Mouse (Mus musculus): Measurements from ENCODE around the gene Aqp1.

Gene Aqp1

DNA sequence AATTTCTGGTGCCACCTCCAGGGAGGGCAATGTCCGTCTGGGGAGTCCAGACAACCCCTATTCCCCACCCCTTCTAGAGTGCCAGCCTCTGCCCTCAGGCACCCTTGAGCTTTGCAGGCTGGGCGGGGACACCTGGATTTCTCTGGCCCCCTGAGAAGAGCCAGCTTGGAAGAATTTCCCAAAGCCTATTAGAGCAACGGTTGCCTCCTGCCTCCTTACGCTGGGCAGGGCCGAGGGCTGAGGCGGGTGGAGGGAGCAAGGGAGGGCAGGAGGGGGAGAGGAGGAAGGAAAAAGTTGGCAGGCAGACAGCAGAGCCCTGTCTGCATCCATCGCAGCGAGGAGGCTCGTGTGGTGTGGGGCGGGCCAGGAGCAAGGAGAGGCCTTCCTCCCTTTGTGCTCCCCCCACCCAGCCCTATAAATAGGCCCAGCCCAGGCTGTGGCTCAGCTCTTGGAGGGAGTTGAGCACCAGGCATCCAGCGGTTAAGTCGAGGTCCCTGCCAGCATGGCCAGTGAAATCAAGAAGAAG lies at the start of gene Aqp1:
Gene Aqp1, plus strand, starts transcription at position 444 of the 526 bp plus-strand sequence.
- no peak for DNase-seq

DNA sequence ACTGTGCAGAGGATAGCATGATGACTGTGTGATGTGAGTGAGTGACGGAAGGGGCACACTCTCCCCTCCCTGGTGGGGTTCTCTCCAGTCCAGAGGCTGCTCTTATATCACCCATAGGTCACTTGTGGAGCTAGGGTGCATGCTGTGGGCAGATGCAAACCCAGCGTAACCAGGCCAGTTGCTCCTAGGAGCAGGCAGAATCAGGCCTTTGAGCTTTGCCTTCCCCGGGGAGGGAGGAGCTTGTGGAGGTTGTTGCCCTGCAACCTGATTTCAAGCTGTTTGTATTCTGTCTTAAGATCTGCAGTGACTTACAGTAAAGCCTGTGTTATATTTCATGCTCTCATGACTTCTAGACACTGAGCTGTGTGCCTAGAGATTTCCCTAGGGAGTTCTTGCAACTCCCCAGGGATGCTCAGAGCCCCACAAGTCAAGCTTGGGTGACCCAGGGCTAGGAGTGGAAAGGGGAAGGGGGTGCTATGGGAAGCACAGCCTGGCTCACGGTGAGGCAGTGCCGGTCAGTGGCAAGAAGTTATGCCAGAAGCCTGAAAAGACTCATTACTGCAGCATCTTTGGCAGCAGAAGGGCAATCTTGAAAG lies 48.1 kb upstream of the Aqp1 start:
- no peak for DNase-seq

DNA sequence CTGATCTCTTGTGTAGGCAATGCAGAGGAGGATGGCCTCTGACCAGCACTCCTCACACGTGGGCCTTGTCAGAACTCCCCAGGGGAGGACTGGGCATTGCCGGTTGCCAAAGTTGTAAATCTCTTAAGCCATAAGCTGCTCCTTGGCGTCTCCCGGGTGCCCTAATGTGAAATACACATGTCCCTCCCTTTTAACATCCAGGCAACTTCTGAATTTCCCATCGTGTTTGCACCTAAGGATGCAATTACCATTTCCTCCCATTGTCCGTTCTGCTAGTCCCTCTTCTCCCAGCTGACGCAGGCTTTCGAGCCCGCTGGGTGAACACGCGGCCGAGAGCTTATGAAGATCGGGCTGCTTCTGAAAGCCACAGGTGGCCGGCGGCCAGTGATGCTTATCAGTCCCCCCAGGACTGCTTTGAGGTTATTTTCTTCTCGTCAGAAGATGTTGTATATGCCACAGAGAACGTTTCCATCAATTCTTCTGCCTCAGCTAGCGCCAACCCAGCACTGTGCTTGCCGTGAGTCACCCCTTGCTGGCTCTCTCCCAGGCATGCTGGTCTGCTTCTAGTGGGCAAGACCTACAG lies 41.6 kb upstream of the Aqp1 start:
- DNase-seq: no peak

DNA sequence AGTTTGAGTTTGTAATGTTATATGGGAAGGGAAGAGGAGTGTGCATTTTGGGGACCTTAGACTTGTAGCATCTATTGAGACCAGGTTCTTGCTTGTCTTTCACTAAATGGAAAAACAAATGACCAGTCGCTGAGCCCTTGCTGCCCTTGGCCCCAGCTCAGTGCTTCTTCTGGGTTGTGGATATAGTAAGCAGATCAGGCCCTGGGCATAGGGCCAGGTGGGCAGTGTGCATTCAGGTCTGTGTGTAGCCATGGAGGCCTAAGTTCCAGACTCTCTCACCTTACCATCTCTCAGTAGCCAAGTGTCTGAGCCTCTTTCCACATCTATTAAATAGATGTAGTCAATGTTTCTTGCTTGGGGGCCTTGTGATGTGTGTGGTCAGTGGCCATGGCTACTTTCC lies 40.9 kb upstream of the Aqp1 start:
- no peak for DNase-seq

DNA sequence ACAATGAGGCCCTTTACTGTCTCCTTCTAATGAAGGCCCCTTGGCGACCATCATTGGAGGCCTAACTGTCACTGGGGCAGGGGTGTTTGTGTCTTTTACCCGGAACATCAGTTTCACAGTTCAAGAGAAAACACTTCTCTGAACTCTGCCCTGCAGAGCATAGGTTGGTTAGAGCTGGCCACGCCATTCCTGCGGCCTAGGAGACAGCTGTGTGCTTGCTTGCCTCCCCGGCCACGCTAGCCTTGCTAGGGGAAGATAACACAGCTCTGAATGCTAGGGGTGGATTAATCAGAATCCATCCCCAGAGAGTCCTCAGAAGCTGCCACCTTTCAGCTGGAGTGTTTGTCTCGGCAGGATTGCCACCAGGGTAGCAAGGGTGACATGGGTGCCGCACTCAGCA lies 36.8 kb upstream of the Aqp1 start:
- DNase-seq: no peak

DNA sequence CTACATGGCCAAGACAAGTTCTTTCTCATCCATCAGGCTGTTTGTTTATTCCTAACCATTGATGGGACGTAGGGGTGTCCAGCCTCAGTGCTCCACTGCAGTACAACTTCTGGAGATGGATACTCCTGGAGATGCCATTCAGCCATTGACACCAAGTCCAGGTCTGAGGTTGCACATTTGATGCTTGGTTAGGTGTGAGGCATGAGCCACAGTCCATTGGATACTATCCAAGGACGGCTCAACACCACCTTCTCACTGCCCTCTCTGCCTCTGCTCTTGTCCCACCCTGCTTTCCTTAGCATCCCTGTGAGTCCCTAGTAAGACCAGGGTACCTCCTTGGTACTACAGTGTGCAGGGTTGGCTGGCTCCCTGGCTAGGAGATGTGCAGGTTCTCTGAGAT lies 36.3 kb upstream of the Aqp1 start:
- DNase-seq: no peak

DNA sequence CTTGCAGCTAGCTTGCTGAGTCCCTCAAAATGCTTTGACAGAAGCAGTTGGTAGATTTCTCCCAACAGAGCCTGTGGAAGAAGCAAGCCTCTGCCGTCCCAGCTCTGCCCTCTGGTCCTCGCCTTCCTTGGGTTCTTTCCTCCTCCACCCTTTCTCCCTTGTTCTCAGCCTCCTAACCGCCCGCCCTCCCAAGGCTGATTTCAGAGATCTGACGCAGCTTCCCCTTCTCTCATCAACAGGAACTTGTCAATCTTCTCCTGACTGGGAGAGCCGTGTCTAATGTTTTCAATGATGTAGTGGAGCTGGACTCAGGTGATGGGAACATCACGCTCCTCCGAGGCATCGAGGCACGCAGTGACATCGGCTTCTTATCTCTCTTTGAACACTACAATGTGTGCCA lies 35.5 kb upstream of the Aqp1 start:
- DNase-seq: no peak

DNA sequence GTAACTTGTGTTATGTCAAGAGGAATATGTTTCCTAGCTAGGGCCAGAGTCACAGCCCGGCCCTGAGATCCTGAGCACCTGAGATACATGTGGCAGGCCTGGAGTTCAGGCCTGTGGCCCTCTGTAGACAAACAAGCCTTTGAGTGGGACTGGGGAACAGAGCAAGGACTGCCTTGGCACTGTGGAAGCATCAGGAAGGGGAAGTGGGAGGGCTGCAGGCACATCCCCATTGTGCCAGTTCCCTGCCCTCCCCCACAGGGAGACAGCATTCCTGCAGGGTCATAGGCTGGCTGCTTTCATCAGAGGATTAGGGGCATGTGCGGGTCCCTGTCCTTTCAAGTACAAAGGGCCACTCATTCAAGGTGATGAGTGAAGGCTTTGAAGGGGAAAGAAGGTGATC lies 26.1 kb upstream of the Aqp1 start:
- DNase-seq: no peak

DNA sequence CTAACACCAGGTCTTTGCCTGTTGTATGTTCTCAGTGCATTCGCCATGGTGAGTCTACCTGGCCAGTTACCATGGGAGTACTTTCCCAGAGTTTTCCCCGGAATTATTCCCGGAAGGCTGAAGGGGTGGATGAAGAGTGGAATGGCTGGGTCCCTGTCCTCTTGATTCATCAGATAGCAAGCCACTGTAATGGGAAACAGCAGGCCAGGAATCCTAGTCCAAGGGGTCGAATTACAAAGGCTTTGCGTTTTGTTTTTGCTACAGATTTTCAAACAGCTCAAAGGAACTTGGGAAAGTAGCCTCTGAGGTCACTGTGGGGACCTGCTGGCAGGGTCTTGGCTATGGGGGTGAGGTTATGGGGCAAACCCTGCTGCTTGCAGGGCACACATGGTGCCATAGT lies 24.3 kb upstream of the Aqp1 start:
- DNase-seq: no peak

DNA sequence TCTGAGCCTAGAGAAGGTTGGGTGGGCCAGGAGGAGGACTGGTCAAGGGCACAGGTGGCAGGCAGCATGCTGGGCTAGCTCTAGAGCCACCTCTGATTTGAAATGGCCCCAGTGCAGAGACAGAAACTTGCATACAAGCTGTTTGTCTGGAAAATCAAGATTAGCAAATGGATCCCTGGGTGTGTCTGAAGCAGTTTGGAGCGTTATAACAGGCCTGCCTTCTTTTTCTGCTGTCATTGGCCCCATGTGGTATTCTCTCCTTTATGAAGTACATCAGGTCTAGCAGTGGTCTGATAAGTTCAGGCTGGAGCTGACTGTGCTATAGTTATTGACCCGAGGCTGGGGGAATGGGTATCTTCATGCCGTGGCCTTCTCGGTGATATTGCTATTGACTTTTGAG lies 22.3 kb upstream of the Aqp1 start:
- peak; percentile 13 for DNase-seq

DNA sequence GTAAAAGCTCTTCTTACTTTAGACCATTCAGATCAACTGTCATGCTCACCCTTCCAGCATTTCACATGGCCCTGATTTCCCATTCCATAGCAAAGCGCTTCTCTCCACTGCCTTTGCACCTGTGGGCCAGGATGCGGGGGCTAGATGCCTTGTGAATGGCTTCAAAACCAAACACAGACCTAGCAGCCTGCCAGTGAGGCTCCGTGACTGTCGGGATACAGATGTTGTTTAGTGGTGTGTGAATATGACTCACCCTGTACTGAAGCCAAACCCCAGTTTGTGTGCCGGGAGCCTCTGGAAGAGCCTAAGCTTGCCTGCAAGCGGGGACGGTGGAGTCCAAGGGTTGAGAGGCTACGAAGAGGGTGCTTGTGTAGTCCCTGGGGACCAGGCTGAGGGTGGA lies 21.6 kb upstream of the Aqp1 start:
- no peak for DNase-seq

DNA sequence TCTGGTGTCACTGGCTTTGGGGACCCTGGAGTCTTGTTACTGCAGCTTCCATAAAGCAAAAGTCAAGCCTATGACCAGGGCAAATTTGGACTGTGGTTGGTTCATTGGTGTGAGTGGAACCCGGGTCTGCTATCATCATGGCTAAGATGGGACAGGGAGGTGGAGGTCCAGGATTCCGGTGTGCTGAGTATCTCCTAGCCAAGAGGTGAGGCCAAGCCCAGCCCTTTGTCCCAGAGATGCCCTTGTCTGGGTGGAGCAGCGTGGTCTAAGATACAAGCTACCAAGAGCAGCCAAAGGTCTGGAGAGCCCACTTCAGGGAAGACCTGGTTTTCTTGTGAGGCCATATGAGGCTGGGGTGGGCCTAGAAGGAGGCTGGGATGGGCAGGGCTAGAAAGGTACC lies 17.6 kb upstream of the Aqp1 start:
- DNase-seq: no peak

DNA sequence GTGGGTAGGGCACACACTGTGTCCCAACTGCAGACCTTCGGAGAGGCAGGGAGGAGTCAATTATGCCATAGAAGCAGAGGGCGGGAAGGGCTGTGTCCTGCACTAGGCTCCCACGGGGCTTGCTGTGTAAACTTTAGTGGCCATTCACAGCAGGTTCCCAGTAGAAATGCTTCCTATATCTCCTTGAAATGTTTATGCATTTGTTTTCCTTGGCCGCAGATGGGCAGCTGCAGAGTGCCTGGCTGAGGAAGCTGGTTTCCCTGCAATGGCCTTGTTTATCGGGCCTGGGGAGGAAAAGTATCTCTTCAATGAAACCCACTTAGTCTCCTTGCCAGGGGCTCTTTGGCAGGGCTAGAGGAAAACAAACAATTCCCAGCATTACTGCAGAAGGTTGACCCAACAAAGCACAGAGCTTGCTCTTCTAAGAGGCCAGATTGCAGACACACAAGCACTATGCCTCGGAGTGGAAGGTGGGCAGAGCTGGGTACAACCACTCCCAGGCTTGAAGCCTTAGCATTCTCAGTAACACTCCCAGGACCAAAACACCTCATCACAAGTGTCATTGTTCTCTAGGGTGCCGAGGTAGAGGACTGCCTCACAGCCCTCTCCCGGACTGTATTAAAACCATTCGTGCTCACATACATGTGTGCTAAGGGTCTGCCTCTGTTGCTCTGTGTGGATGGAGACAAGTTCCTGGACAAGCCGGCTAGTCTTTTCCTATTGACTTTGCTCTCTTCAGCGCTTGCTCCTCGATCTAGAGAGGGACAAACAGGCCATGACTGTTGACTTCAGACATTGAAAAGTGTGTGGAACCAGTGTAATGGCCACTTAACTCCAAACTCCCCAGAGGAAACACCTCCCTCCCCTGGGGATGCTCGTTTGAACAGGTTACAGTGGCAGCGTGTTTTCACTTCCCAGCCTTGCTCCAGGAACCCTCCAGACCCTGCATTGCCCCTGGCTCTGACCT lies 16.4 kb upstream of the Aqp1 start:
- DNase-seq: no peak

DNA sequence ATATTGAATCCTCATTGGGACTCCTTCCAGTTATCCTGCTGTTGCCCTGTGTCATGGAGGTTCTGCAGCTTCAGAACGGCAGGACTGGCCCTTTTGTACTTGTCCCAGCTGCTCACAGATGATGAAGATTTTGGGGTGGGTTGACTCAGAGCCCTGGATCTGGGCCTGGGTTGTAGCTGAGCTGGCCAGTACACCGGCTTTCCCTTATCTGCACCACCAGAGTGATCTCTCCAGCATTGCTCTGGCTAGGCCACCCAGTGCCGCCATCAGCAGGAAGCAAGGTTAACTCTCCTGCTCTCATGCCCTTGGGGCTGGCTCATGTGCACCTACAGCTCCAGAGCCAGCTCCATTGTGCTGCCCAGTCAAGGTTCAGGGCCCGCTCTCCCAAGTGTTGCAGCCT lies 15.3 kb upstream of the Aqp1 start:
- no peak for DNase-seq

DNA sequence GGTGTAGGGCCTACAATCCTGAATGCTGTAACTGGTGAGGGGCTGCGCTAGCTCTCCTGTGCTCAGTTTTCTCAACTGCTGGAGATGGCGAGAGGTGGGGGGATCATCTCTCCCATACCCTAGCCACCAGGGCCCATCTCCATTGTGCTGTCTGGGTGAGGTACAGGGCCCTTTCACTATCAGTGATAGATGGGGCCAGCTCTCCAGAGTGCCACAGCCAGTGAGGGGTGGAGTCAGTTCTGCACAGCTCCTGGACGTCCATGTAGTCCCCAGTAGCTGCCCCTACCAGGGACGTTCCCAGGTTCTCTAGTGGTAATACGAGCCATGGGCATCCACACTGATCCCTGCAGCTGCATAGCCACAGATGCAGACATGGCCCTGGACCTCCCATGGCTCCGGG lies 14.7 kb upstream of the Aqp1 start:
- no peak for DNase-seq

DNA sequence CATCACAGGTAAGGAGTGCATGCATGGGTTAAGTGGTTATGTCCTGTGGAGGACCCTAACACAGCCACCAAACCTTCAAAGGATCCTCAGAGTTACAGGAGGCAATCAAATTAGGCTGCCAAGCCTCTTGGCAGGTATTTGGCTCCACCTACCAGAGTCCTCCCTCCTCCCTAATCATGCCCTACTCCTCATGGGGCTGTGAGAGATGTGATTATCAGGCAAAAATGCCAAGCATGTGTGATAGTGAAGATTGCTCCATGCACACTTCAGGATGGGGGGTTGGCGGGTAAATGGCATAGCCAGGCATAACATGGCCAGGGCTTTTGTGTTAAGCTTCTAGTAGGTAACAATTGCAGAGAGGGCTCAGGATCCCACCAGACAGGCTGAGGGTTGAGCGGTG lies 13.3 kb upstream of the Aqp1 start:
- no peak for DNase-seq

DNA sequence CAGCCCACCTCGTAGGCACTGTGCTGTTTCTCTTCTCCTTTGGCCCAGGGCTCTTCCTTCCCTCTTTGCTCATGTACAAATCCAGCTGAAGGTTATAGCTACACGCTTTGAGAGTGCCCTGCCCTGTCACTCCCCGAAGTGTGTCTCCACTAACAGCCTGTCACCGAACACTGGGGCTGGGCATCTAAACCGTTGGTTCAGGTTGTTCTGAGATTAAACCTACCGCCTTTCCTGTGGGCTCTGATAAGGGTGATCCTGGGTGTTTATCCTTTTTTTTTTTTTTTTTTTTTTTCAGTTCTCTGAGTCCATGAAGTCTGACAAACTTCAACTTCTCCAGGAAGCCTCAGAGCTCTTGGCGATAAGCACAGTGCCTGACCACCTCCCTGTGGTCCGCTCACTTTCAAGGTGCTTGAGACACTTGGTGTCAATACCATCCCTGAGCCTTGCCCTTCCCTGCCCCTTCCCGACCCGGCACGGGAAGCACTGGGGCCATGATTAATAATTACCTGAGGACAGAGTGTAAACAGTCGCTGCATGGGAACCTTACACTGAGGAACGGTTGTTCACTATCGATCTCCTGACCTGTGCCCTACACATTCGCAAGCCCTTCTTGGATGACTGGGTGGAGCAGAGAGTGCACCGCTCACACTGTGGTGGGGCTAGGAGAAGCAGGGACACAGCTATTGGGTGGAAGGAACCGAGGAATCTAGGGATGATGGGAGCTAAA lies 12.2 kb upstream of the Aqp1 start:
- DNase-seq: no peak

DNA sequence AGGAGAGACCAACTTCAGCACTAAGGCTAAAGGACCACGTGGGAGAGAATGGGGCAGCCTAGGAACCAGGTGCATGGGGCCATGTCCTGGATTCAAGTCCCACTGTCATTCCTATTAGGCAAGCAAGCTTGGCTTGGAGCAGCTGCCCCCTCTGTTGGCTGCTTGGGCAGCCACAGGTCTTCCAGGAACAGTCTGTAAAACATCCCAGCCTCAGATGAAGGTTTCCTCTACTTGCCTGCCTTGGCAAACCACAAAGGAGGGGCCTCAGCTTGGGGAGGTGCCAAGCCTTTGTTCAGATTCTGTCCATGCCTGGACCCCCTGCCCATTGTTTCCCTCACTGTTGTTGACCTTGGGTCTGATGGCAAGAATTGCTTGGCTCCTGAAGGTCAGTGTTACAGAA lies 11.4 kb upstream of the Aqp1 start:
- DNase-seq: no peak

DNA sequence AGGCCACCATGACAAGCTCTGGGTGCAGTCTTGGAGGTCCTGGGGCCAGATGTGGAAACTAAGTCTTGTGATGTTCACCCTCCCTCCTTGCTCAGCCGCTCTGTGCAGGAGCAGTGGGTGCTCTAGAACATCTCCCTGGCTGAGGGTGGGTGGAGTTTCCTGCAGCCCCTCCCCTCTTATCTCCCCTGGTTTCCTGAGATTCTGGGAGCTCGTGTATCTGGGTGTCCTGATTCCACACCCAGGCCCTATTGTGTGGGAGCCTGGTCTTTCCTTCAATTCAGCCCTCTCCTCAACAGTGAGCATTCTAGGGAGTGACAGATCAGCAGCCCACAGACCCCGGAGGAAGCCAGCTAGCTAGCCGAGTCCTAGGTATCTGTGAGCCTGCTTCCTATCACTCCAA lies 9.9 kb upstream of the Aqp1 start:
- no peak for DNase-seq

DNA sequence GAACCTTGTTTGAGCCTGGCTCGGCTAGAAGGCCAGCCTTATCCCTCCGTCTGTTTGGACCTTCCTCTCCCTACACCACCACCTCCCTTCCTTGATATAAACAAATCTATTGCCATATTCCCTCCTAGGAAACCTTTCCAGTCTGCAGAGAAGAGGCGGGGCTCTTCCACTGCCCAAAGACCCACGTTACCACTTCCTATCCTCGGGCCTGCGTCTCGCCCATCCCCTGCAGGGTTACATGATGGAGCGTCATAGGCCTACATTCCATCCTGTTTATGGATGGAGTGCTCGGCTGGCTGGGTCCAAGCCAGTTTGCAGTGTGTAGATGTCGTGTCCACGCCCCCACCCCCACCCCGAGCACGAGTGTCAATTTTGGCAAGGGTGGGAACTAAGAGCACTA lies 8.9 kb upstream of the Aqp1 start:
- no peak for DNase-seq

DNA sequence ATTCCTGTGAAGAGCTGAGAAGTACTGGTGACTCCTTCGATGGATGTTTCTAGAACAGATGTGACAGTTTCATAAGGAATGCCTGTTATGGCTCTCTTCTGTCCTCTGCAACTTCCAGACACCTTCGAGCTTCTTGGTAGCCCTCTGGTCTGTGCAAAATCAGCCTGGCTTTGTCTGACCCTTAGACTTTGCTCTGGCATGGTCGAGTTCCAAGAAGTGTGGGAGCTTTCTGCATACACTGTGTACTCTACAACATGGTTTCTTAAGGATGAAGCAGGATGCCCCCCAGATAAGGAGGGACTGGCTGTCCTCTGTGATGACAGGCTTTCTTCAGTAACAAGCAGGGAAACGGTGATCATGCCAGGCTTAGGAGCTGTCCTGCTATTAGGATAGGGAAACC lies 8.1 kb upstream of the Aqp1 start:
- no peak for DNase-seq

DNA sequence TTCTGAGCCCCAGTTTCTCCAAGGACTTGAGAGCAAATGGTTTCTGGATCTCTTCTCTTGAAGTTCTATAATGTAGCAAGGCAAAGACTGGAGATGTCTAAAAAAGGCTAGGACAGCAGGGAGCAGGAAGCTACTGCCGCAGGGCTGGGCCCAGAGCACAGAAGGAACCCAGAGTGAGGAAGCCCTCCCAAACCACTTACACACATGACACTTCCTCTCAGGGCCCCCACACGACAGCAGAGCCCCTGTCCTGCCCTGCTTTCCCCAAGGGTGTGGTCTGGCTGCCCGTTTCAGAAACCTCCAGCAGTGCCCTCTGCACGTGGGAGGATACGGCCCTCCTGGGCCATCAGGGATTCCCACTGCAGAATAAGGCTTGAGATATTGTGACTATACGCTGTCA lies 4.9 kb upstream of the Aqp1 start:
- DNase-seq: no peak

DNA sequence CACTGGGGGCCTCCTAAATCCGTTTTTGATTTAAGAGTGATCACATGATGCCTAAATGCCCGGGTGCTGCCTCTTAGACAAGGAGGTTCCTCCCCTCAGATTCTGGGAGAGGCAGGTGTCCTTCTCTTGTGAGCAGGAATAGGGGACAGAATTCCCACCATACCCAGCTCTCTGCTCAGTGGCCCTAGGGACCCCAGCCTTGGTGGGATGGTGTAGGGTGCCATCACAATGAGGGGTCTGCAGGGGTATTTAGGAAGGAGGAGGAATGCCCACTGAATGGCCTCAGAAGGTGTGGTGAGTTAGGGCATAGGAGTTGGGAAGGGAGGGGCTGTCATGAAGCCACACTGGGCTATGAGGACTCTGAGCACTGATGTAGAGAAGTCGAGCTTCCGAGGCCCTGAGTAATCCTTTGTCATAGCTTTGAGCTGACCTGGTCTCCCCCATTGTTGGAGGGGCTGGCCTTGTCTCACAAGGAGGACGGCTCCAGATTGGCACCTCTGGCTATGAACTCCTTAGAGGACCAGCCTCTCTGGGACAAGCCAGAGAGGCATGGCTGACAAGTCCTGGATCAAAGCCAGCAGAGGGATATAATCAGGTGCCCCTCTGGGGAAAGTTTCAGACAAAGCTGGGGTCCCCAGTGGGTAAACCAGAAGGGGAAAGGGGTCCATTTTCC lies 4.0 kb upstream of the Aqp1 start:
- no peak for DNase-seq
